Mouse (Mus musculus): Measurements from ENCODE around the gene Camkk2.

DNA sequence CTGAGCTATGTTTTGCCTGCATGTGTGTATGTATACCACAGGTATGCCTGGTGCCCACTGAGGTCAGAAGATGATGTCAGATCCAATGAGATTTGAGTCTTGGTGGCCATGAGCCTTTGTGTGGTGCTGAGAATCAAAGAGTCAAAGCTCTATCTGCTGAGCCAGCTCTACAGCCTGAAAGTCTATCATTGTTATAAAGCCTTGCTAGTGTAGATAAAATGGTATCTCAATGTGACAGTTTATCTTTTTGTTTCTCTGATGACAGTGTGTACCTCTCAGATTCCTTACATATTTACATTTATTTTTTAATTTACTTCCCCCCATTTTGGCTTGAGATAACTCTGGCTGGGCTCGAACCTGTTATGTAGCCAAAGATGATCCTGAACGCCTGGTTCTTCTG is 75.6 kb downstream of the Camkk2 start:
- TF ChIP-seq CTCF (IDR thresholded peaks at IDR 0.05; ENCODE audit: insufficient read depth, low read depth, low read length): no peak
- TF ChIP-seq POLR2A (IDR thresholded peaks at IDR 0.05; ENCODE audit: insufficient read depth, low read depth, low read length): no peak

Data from olfactory bulb, adult 2 months (tissue).